ENCODE assay signal across 9 mouse cellular contexts in genomic region chr8:106076612-106077011, GRCm38 (mm10). TPM values are rescaled to one million over a fixed set of nuclear protein-coding genes. Genes with fewer than 3 reads are reported as not detected.
DNase-seq lines count a peak whose midpoint lies in the region; TF ChIP-seq lines count a peak whose summit lies in the region.
"Had no signal": no experiment of that assay in that cellular context is flagged by ENCODE, and none has a peak within 500 bp of the region (broad histone marks: within the 10 kb centered on the region; RNA-seq: fewer than 3 reads in every experiment).

No protein-coding gene starts in this region.

- no peak for TF ChIP-seq CTCF in thymus, adult 2 months (IDR thresholded peaks at IDR 0.05; ENCODE audit: borderline replicate concordance, control insufficient read depth, extremely low read depth, insufficient read depth, low read length, poor library complexity)

- peaks cover 36% of the 10 kb centered on the region for H3K36me3 ChIP-seq in thymus, adult 2 months (ENCODE audit: control insufficient read depth, insufficient read depth, low read length)

- WGBS in thymus, adult 2 months: 84% methylated on average over 5 of the region's 5 CpGs

- no peak for TF ChIP-seq POLR2A in thymus, adult 2 months (IDR thresholded peaks at IDR 0.05; ENCODE audit: control insufficient read depth, extremely low read depth, insufficient read depth, low read length, poor library complexity)

- no peak overlapping the region for H3K4me3 ChIP-seq in thymus, adult 2 months (ENCODE audit: control insufficient read depth, insufficient read depth, low read length)
- H3K4me3 ChIP-seq: midbrain, embryonic 12.5 days had no signal

- peak; percentile 49 to 58 for DNase-seq in heart, adult 18-20 months
- no peak for DNase-seq in heart, adult 8-10 months (ENCODE audit: low spot score)
- peak; percentile 48 for DNase-seq in thymus, adult 2 months
- DNase-seq in thymus, adult 18-20 months: no peak
- DNase-seq in induced T-regulatory cell, adult 2 months (ENCODE audit: low read depth): peak; percentile 68
- peak; percentile 62 for DNase-seq in thymus, postnatal 4 days
- DNase-seq in layer of hippocampus, adult 9-11 months: no peak
- no peak for DNase-seq in gastrocnemius, postnatal 10 days

- peaks cover 8% of the 10 kb centered on the region for H3K4me1 ChIP-seq in thymus, adult 2 months (replicated peaks; ENCODE audit: control insufficient read depth, insufficient read depth, low read length)
- H3K4me1 ChIP-seq: midbrain, embryonic 12.5 days had no signal

- no peak overlapping the region for H3K27ac ChIP-seq in thymus, adult 2 months (ENCODE audit: control insufficient read depth, insufficient read depth, low read length)
- H3K27ac ChIP-seq: midbrain, embryonic 12.5 days had no signal

- H3K27me3 ChIP-seq in thymus, adult 2 months (ENCODE audit: control insufficient read depth, insufficient read depth, low read length): no peaks in the 10 kb centered on the region
- H3K27me3 ChIP-seq: midbrain, embryonic 12.5 days had no signal

RNA-seq across cellular contexts. Expression of gene Nfatc3, which starts 18.0 kb away (rescaled TPM):
- 10 to 100 TPM; 17.4 to 20.5 TPM for total RNA-seq in heart, adult 18-20 months (2021)
- total RNA-seq in heart, adult 8-10 months (2022): 10 to 100 TPM; 14.1 to 19.5 (median 18.0) TPM
- polyA plus RNA-seq in thymus, adult 2 months (2012; rRNA removed): 161 and 186 TPM in 2 replicates
- 10 to 100 TPM; 25.3 to 30.7 TPM for total RNA-seq in gastrocnemius, postnatal 10 days (2021)

Comparison
In these comparisons a context has a peak if more than half of its experiments do, and no peak if none do; other contexts are left out.
1. DNase-seq: peak in heart, adult 18-20 months (2 of 2), thymus, adult 2 months (single experiment), induced T-regulatory cell, adult 2 months (single experiment) and thymus, postnatal 4 days (single experiment); none in heart, adult 8-10 months (single experiment), thymus, adult 18-20 months (0 of 2), layer of hippocampus, adult 9-11 months (single experiment) and gastrocnemius, postnatal 10 days (single experiment).